Mouse (Mus musculus): ENCODE data around the gene Lins1.

Lins1 gene

DNA sequence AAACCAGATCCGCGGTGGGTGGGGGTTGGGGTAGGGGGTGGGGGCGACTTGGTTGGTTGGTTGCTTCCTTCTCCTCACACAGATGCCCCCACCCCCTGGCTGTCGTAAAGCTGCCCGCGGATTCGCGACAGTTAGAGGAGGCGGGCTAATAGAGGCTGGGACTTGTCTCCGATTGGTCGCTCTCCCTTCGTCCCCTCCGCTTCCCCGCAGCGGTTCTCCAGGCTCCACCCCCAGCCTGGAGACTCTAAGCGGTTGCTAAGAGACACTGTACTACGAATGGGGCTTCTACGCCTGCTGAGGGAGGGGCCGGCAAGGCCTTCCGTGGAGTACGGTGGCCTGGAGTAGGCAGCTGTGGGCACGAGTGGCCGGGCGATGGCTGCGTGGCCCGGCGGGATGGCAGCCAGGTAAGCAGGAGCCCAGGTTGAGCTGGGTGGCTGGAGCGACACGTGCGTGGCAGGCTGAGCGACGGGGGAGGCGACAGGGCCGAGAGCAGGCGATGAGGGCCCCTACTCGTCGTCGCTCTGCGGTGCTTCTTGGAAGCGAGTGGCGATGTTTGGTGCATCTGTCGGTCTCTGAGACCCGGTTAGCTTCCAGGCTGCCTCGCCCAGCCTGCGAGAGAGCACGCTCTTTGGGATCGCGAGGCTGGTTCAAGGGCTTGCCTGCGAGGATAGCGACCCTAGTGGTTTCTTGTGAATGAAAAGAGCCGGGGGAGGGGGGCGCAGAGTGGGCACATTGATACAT, at the start of gene Lins1:
Lins1 (plus strand) TSS at position 270 of the 741 bp plus-strand sequence.
- DNase-seq (ENCODE audit: low read depth, low spot score), result peak; percentile 100

DNA sequence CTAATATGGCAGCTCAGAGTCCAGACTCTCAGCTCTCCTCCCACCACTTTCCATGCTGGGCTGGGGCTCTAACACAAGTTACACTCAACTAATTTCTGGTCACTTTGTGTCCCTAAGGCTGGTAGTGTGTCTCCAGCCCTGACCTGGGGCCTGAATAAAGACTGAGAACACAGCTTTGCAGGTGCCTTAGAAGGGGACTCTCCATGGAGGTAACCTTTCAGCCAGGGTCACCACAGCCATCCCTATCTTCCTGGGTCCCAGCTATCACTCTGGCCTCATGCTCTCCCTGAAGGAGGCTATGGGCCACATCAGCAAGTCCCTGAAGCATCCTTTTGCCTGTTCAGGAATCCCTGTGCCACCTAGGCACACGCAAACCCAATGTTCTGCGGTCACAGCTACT, 44.0 kb upstream of the Lins1 start:
- DNase-seq (ENCODE audit: low read depth, low spot score), result no peak

DNA sequence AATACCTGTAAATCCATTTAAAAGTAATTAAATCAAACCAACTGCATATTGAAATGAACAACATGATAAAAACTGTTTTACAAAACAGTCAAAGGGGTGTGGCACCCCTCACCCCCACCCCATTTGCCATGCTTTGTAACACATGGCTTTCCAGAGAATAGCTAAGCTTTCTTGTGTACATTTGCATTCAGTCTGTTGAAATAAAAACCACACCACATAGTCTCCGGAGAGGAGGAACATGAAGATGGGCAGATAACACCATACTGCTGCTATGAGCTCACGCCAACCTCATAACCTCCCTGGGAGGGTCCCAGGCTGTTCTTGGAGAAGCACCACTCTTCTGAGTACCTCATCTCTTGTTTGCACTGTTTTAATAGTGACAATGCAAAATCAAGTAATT, 40.5 kb upstream of the Lins1 start:
- no peak for DNase-seq (ENCODE audit: low read depth, low spot score)

DNA sequence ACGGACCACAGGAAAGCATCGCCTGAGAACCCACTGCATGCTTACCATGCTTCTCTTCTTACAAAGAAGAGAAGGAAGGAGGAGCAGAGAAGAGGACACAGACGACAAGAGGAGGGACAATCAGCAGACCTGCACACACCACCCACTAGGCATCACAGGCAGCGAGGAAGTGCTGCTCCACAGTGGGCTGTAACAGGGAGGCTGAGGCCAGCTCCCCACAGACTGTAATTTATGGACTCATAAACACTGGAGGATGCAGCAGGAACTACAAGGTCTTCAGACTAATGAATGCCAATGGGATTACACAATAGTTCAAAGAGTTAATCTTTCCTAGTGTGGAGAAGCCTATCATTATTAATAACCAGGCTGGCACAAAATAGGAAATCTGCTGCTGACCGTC, 38.8 kb upstream of the Lins1 start:
- no peak for DNase-seq (ENCODE audit: low read depth, low spot score)

DNA sequence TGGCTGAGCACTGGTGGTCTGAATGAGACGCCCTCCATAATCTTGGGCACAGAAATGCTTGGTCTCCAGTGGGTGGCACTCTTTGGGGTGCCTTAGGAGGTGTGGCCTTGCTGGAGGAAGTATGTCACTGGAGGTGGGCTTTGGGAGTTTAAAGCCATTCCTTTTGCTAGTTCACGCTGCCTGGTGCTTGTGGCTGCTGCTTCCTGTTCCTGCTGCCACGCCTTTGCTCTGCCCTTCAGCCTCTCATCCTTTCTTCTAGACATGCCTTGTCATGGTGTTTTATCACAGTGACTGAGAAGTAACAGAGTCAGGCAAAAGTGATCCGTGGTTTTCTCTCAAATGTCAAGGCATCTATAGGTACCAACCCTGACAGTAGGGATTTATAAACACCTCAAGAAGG, 37.5 kb upstream of the Lins1 start:
- no peak for DNase-seq (ENCODE audit: low read depth, low spot score)

DNA sequence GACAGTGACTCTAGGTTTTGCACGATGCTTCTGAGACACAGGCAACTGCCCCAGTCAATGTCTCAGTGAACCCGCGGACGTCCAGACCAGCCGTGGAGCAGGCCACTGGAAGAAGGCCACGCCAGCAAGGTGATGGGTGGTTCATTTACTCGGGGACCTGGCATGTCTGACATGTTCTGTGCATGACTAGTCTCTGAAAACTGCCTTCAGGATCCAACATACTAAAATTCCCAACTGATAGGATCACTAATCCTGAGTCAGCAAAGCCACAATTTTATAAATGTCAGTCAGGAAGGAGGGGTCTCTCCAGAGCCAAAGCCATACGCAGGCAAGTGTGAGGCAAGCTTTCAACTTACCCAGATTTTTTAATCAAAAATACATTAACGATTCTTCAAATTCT, 36.1 kb upstream of the Lins1 start:
- no peak for DNase-seq (ENCODE audit: low read depth, low spot score)

DNA sequence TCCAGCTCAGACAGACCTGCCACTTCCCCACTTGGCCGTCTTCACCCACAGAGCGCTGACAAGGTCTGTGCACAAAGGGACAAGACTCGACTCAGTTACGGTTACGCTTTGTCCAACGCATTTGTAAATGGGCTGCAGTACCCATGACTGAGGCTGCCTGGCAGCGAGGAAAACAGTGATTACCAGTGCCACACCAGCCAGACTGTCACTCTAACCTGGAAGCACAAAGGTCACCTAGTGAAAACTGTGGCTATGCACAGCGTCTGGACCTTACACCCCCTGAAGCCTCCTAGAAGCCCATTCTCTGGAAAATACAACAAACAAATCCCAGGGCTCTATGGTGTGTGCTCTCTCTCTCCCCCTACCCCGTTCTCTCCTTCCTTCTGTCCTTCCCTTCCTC, 34.2 kb upstream of the Lins1 start:
- no peak for DNase-seq (ENCODE audit: low read depth, low spot score)

DNA sequence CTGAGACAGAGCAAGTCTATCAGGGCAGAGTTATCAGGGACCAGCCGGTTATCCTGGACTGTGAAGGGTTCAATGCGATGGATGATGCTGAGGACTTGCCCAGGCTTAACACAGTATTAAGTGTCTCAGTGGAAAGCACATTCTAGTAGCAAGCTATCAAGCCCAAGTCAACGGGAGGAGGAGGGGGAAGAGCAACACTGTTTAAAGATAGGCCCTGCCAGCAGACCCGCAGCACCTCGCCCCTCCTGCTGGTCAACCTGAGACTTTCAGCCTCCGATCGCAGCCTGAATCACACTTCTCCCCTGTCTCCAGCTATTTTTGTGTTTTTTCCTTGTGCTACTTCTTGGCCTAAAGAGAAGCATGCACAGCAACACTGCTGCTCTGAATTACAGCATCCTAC, 29.4 kb upstream of the Lins1 start:
- no peak for DNase-seq (ENCODE audit: low read depth, low spot score)

DNA sequence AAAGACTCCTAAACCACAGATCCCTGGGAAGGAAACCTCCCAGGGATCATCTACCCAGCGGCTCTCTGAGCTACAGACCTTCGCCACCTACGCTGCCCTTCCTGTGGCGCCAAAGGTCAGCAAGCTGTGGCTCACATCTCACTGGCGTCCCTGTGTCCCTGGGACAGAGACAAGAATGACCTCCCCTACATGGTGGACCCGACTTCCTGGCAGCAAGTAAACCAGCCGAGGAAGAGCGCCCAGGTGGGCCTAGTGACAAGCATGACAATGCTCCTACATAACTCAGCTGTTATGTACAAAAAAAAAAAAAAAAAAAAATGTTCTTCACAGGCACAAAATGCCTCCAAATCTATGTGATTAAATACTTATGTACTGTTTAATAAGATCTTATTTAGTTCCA, 28.7 kb upstream of the Lins1 start:
- no peak for DNase-seq (ENCODE audit: low read depth, low spot score)

DNA sequence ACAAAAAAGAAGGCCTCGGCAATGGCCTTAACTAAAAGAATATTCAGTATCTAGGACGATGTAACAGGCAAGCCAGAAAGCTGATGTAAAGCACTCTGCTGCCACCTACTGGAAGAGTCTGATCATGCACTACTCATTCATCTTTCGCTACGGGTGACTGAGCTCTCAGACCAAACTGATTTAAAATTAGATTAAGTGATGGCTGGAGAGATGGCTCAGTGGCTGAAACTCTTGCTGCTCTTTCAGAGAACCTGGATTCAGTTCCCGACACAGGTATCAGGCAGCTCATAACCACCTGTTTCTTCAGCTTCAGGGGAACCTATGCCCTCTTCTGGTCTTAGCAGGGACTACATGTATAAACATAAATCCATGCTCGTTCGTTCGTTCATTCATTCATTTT, 28.1 kb upstream of the Lins1 start:
- DNase-seq (ENCODE audit: low read depth, low spot score), result peak; percentile 82

DNA sequence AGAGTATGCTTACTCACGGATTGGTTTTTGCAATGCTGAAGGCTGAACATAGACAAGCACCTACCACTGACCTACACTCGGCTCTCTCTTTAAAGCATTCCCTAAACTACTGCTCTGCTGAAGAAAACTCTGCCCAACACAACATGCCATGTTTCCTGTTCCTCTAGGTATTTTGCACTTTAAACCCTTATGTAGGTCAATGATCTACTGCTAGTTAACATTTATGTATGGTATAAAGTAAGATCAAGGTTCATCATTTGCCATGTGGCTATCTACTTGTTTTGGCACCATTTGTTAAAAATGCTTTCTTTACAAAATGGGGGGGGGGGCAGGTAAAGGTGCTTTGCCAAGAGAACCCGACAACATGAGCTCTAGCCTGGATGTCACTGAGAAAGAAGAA, 26.1 kb upstream of the Lins1 start:
- DNase-seq (ENCODE audit: low read depth, low spot score), result no peak

DNA sequence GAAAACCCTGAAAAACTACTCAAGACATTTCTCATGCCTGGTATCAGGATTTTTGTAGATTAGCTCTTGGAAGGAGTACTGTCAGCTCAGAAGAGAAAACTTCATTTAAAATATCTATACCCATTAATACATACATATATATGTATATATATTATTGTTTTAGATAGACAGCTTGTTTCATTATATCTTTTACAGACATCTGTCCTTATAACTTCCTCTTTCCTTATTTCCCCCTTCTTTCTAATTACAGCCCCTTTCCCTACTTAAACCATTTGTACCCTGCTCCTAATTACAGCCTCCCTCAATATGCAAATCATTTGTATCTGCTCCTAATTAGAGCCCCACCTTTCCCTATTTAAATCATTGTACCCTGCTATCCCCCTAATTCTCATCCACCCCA, 22.6 kb upstream of the Lins1 start:
- no peak for DNase-seq (ENCODE audit: low read depth, low spot score)

DNA sequence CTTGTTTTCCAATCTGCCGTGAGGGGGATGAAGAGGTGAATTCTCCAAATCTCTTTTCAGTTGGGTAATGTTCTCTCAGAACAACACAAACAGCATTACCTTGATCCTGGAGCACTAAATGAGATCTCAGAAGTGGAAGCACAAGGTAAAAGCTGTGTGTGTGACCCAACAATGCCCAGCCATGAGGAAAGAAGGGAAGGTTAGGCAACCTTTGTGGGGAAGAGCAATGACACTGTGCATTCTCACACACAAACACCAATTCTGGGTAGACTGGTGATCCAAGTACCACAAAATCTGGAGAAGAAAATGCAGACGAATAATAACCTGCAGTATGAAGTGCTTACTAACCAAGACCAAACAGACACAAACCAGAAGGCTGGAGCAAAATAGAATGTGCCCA, 13.9 kb upstream of the Lins1 start:
- no peak for DNase-seq (ENCODE audit: low read depth, low spot score)

DNA sequence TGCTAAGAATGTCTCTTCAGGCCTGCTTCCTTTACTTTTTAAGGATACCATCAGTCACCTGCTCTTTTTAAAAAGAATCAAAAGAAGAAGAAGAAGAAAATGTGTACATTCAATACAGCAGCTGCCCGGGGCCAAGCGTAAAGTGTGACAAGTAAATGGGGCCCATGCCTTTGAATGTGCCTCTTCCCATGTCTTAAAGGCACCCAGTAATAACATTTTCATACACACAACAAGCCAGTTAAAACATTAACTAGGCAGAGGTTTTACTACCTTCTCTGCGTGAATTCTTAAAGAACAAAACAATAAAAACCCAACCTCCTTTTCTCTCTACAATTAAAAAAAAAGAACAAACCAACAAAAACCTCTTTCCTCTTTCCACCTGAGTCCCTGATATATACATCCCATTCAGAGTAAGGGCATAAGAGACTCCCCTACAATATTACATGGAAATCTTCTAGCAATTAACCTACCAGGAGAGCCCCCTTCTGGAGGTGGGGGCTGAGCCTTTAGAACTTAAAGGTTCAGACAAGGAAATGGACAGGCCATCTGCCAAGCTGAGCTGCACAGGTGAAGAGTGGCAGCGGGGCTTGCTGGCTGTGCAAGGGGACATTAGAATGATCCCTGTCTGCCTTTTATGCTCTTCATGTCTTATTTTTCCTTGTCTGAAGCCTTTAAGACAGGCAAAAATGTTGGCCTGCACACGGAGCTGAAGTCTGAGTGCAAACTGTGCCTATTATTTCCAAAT, 7.4 kb upstream of the Lins1 start:
- DNase-seq (ENCODE audit: low read depth, low spot score), result no peak

DNA sequence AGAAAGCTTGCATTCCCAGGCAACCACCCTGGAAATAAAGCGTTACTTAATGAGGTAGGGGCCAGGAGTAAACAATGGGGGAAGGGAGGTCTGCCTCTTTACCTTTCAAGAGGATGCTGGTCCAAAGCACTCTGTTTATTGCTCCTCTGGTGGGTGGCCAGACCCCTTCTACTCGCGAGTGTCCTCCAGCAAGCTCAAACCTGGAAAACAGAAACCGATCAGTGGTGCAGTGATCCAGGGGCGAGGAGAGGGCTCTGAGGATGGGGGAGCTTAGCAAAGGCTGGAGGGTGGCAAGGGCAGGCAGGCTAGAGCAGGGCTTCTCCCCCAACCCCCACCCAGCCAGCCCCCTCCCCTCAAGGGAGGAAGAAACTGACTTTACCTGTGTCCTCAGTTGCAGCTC, 968 bp upstream of the Lins1 start:
- DNase-seq (ENCODE audit: low read depth, low spot score), result peak; percentile 2

DNA sequence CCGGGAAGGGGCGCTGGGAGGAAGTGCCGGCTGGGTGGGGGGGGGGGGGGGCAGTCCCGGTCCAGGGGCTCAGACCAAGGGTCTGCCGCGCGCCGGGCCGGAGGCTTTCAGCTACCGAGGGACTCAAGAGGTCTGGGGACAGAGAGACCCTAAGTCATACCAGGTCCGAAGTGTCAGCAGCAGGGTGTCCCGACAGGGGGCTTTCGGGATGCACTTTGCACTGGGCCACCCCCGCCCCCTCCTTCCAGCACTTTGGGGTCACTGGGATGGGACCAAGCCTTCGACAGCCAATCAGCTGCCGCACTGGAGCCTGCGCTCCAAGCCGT, 432 bp upstream of the Lins1 start, which contains the start of gene Asb7:
Asb7 (minus strand) TSS at position 303 of the 326 bp plus-strand sequence.
- DNase-seq (ENCODE audit: low read depth, low spot score), result no peak

DNA sequence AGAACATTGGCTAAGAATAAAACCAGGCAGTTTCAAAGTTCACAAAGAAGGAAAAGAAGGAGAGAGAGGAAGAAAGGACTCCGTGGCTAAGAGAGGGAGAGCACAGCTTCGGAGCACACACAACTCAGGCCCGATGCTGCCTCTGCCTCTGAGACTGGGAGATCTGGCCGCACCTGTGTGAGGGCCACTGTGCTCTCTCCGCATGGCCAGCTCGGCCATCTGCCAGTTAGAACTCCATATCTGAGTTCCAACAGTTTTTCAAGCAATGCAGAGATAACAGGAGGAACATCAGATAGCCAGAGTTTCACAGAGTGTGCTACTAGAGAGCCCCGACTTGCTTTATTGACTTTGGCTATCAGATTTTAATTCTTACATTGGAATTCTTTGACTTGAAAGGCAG, 4.8 kb downstream of the Lins1 start:
- no peak for DNase-seq (ENCODE audit: low read depth, low spot score)

DNA sequence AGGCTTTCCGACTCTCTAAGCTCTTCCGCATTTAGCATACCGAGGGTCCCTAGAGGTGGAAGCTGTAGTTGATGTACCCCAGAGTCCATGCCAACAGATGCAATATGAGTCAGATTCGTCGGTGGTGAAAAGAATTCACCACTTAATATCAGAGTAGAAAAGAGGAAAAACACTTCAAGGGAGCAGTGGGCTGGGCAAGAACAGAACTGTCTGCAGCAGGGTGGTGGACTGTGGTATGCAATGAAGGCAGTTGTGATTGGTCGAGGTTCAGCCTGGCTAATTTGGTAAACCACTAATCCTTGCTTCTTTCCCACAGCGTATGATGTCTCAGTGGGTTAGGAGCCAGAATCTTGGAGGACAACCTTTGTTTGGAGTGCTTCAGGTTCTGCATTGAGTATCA, 13.0 kb downstream of the Lins1 start:
- DNase-seq (ENCODE audit: low read depth, low spot score), result no peak

DNA sequence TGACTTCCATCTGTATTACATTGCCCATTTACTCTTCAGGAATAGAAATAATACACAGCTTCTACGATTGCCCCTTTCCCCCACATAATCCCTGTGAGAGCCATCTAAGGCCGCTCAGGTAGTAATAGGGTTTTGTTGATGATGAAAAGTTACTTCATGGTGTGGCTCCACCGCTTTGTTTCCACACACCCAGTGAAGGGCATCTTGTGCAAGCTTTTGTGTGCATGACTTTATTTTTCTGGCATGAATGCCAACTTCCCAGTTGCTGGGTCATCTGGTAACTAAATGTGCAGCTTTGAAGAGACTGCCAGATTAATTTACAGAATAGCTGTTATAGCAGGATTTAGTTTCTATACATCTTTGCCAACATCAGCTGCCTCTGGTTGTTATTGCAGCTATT, 14.9 kb downstream of the Lins1 start:
- DNase-seq (ENCODE audit: low read depth, low spot score), result no peak

DNA sequence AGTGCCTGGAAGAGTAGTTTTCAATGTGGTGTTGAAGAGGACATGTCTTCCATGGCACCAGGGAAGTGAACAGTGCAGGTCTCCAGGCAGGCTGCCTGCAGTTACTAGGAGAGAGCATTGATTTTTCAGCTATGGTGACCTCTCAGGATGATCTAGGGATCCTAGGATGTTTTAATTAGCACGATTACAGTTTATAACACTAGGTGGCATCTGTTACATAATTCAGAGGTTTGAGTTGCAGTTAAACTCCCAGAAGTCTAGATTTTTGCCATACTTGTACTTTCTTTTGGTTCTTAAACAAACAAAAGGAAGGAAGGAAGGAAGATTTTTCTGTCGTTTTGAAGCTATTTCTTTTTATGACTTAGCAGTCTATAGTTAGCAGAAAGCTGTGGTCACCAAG, 21.5 kb downstream of the Lins1 start:
- no peak for DNase-seq (ENCODE audit: low read depth, low spot score)

DNA sequence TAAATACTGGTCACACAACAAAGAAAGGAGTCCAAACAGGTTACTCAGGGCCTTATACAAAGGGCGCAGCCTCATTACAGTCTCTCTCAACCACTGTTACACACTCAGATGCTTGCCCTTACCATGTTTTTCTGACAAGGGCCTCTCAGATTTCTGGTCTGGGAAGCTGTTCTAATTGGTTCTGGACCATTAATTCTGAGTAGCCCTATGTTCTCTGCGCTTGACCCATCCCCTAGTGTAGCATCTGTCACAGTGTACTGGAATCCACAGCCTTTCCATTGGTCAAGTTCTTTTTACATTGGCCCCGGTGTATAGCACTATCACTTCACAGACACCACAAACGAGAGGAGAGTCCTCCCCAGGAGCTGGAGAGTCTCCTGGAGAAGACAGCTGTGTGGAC, 34.8 kb downstream of the Lins1 start:
- peak; percentile 33 for DNase-seq (ENCODE audit: low read depth, low spot score)

DNA sequence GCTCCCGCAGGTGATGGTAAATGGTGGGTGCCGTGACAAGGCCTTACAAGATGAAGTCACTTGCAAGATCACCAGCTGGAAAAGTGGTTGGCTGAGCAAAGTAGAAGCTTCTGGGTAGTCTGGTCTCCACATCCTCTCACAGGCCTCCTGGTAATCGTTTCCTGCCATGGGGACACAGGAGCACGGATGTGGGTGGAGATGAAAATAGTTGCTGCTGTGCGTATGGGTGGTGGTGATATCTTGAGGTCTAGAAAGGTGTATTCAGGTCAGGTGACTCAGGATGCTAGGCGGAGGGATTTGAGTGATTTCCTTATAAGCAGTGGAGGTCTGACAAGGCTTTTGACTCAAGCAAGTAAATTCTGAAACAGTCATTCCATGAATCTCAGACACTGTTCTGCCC, 35.3 kb downstream of the Lins1 start:
- no peak for DNase-seq (ENCODE audit: low read depth, low spot score)

DNA sequence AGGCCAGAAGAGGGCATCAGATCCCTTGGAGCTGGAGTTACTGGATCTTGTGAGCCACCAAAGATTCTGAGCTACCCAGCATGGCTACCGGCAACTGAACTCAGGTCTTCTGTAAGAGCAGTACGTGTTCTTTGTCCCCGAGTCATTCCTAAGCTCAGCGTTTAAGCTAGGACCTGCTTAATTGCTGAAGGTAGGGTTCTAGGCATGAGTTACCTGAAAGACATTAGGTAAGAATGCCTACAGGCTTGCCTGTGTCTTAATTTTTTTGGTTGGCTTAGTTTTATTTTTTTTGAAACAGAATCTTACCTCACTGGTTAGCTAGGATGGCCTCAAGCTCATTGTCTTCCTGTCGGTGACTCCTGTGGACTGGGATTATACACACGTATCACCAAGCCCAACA, 38.4 kb downstream of the Lins1 start:
- DNase-seq (ENCODE audit: low read depth, low spot score), result no peak

DNA sequence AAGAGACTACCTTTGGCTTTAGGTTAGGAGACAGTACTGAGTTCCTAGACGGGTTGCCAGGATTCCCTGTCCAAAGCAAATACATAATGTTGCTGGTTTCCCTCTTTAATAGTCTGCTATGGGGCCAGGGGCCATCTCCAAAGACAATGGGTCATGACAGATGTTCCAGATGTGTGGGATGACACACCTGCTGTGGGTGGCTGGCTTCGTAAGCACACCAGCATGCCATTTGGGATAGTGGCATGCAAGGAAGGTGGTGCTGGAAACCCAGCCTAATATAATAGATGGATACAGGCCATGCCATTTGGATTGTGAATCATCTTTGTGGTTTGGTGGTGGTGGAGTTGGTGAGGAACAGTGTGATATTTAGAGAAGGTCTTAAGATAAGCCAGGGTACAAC, 39.5 kb downstream of the Lins1 start:
- DNase-seq (ENCODE audit: low read depth, low spot score), result no peak

Measured in mesoderm, embryonic 11.5 days (tissue).